ENCODE assay signal across 19 mouse cellular contexts in genomic region chr7:35435266-35435665, GRCm38 (mm10). TPM values are rescaled to one million over a fixed set of nuclear protein-coding genes. Genes with fewer than 3 reads are reported as not detected.
"Had no signal": no experiment of that assay in that cellular context is flagged by ENCODE, and none has a peak within 500 bp of the region (broad histone marks: within the 10 kb centered on the region; RNA-seq: fewer than 3 reads in every experiment).

No protein-coding gene starts in this region.

- H3K27ac ChIP-seq: midbrain, embryonic 10.5 days; midbrain, embryonic 13.5 days; midbrain, embryonic 15.5 days; neural tube, embryonic 13.5 days; neural tube, embryonic 15.5 days; stomach, embryonic 15.5 days; stomach, postnatal 0 days had no signal

- DNase-seq: lung, adult 18-20 months; lung, embryonic 14.5 days; lung, postnatal 10 days; lung, postnatal 4 days; right cerebral cortex, postnatal 14 days; thymus, adult 2 months; thymus, postnatal 25 days; thymus, postnatal 4 days had no signal

- H3K4me2 ChIP-seq: lung, embryonic 14.5 days; midbrain, embryonic 13.5 days; midbrain, embryonic 15.5 days; neural tube, embryonic 13.5 days; neural tube, embryonic 15.5 days; stomach, embryonic 15.5 days had no signal

- H3K9me3 ChIP-seq: midbrain, embryonic 10.5 days; midbrain, embryonic 13.5 days; midbrain, embryonic 15.5 days; neural tube, embryonic 13.5 days; neural tube, embryonic 15.5 days; stomach, embryonic 15.5 days had no signal

- H3K27me3 ChIP-seq: midbrain, embryonic 13.5 days; midbrain, embryonic 15.5 days; neural tube, embryonic 13.5 days; neural tube, embryonic 15.5 days; stomach, embryonic 15.5 days had no signal

- H3K4me3 ChIP-seq: midbrain, embryonic 10.5 days; midbrain, embryonic 13.5 days; midbrain, embryonic 15.5 days; myocyte; neural tube, embryonic 13.5 days; neural tube, embryonic 15.5 days; stomach, embryonic 15.5 days had no signal

- H3K9ac ChIP-seq: lung, embryonic 14.5 days; midbrain, embryonic 13.5 days; midbrain, embryonic 15.5 days; neural tube, embryonic 13.5 days; neural tube, embryonic 15.5 days; stomach, embryonic 15.5 days had no signal

- ATAC-seq: midbrain, embryonic 13.5 days; midbrain, embryonic 15.5 days had no signal

- H3K4me1 ChIP-seq: midbrain, embryonic 15.5 days; neural tube, embryonic 13.5 days; neural tube, embryonic 15.5 days; stomach, embryonic 15.5 days had no signal

RNA-seq across cellular contexts. Expression of gene Slc7a9, which starts 13.3 kb away (rescaled TPM):
- total RNA-seq: megakaryocyte, adult 5-6 weeks; megakaryocyte-erythroid progenitor cell, adult 5-6 weeks had no signal
- polyA plus RNA-seq: midbrain, embryonic 13.5 days; myocyte; neural tube, embryonic 11.5 days; neural tube, embryonic 13.5 days; neural tube, embryonic 15.5 days had no signal
